Mouse (Mus musculus): ENCODE results near the gene Cbln1.

- no peak for TF ChIP-seq POLR2A (IDR thresholded peaks at IDR 0.05; ENCODE audit: low read depth, low read length)
- no peak for TF ChIP-seq CTCF (IDR thresholded peaks at IDR 0.05; ENCODE audit: extremely low read depth, insufficient read depth, insufficient read length, insufficient replicate concordance)
Observed at GRCm38 (mm10) chr8:87507046-87507445, 34.6 kb upstream of the Cbln1 start.

Measured in spleen, adult 2 months (tissue).